Mouse (Mus musculus): ENCODE data around the gene Ttc21a.

The Ttc21a gene

GRCm38 (mm10) chr9:119937005-119937773, at the start of gene Ttc21a, which contains the start of gene Gorasp1:
TSS of gene Ttc21a (plus strand) at chr9:119937606.
TSS of gene Gorasp1 (minus strand) at chr9:119937565.
- peak; percentile 97 for DNase-seq (ENCODE audit: low read depth)

- no peak for DNase-seq (ENCODE audit: low read depth)
Observed at GRCm38 (mm10) chr9:119888843-119889246, 48.6 kb upstream of the Ttc21a start.

GRCm38 (mm10) chr9:119889446-119889845, 48.0 kb upstream of the Ttc21a start:
- no peak for DNase-seq (ENCODE audit: low read depth)

- peak; percentile 49 for DNase-seq (ENCODE audit: low read depth)
Observed at GRCm38 (mm10) chr9:119890692-119891091, 46.7 kb upstream of the Ttc21a start.

- no peak for DNase-seq (ENCODE audit: low read depth)
Observed at GRCm38 (mm10) chr9:119893881-119894280, 43.5 kb upstream of the Ttc21a start.

GRCm38 (mm10) chr9:119894339-119895009, 42.9 kb upstream of the Ttc21a start, which contains the start of gene Wdr48:
TSS of gene Wdr48 (plus strand) at chr9:119894878.
- DNase-seq (ENCODE audit: low read depth): peak; percentile 97

GRCm38 (mm10) chr9:119895040-119895721, 42.2 kb upstream of the Ttc21a start:
- DNase-seq (ENCODE audit: low read depth): peak; percentile 10

- no peak for DNase-seq (ENCODE audit: low read depth)
Observed at GRCm38 (mm10) chr9:119899446-119899845, 38.0 kb upstream of the Ttc21a start.

- no peak for DNase-seq (ENCODE audit: low read depth)
Observed at GRCm38 (mm10) chr9:119902410-119903151, 34.8 kb upstream of the Ttc21a start.

- no peak for DNase-seq (ENCODE audit: low read depth)
Observed at GRCm38 (mm10) chr9:119908708-119909107, 28.7 kb upstream of the Ttc21a start.

- DNase-seq (ENCODE audit: low read depth): no peak
Observed at GRCm38 (mm10) chr9:119909931-119910330, 27.5 kb upstream of the Ttc21a start.

- peak; percentile 49 for DNase-seq (ENCODE audit: low read depth)
Observed at GRCm38 (mm10) chr9:119913087-119913838, 24.1 kb upstream of the Ttc21a start.

GRCm38 (mm10) chr9:119919858-119920257, 17.5 kb upstream of the Ttc21a start:
- no peak for DNase-seq (ENCODE audit: low read depth)

GRCm38 (mm10) chr9:119923462-119923861, 13.9 kb upstream of the Ttc21a start:
- no peak for DNase-seq (ENCODE audit: low read depth)

- peak; percentile 9 for DNase-seq (ENCODE audit: low read depth)
Observed at GRCm38 (mm10) chr9:119925120-119925657, 12.2 kb upstream of the Ttc21a start.

GRCm38 (mm10) chr9:119925729-119926128, 11.7 kb upstream of the Ttc21a start:
- DNase-seq (ENCODE audit: low read depth): no peak

- DNase-seq (ENCODE audit: low read depth): peak; percentile 45
Observed at GRCm38 (mm10) chr9:119926497-119926896, 10.9 kb upstream of the Ttc21a start.

GRCm38 (mm10) chr9:119932358-119932757, 5.0 kb upstream of the Ttc21a start:
- no peak for DNase-seq (ENCODE audit: low read depth)

GRCm38 (mm10) chr9:119933675-119934074, 3.7 kb upstream of the Ttc21a start:
- DNase-seq (ENCODE audit: low read depth): no peak

- no peak for DNase-seq (ENCODE audit: low read depth)
Observed at GRCm38 (mm10) chr9:119938496-119938895, 1.1 kb downstream of the Ttc21a start.

GRCm38 (mm10) chr9:119939646-119940045, 2.2 kb downstream of the Ttc21a start:
- no peak for DNase-seq (ENCODE audit: low read depth)
